Mouse (Mus musculus): ENCODE data around the gene Samd4.

Samd4 gene

GRCm38 (mm10) chr14:47066901-47067300, 184.2 kb downstream of the Samd4 start:
- no peak for DNase-seq (ENCODE audit: low read depth, low spot score)

- DNase-seq (ENCODE audit: low read depth, low spot score), result peak; percentile 30
Measured at GRCm38 (mm10) chr14:47074045-47074666, 191.5 kb downstream of the Samd4 start.

- DNase-seq (ENCODE audit: low read depth, low spot score), result no peak
Measured at GRCm38 (mm10) chr14:47075010-47075677, 192.5 kb downstream of the Samd4 start.

- DNase-seq (ENCODE audit: low read depth, low spot score), result no peak
Measured at GRCm38 (mm10) chr14:47075856-47076255, 193.2 kb downstream of the Samd4 start.

- no peak for DNase-seq (ENCODE audit: low read depth, low spot score)
Measured at GRCm38 (mm10) chr14:47076956-47077575, 194.4 kb downstream of the Samd4 start.

GRCm38 (mm10) chr14:47077576-47077970, 194.9 kb downstream of the Samd4 start:
- no peak for DNase-seq (ENCODE audit: low read depth, low spot score)

- no peak for DNase-seq (ENCODE audit: low read depth, low spot score)
Measured at GRCm38 (mm10) chr14:47079911-47080310, 197.3 kb downstream of the Samd4 start.

- no peak for DNase-seq (ENCODE audit: low read depth, low spot score)
Measured at GRCm38 (mm10) chr14:47083311-47083710, 200.7 kb downstream of the Samd4 start.

- DNase-seq (ENCODE audit: low read depth, low spot score), result no peak
Measured at GRCm38 (mm10) chr14:47083838-47084237, 201.2 kb downstream of the Samd4 start.

GRCm38 (mm10) chr14:47084686-47085085, 202.0 kb downstream of the Samd4 start:
- no peak for DNase-seq (ENCODE audit: low read depth, low spot score)

- no peak for DNase-seq (ENCODE audit: low read depth, low spot score)
Measured at GRCm38 (mm10) chr14:47086123-47086522, 203.5 kb downstream of the Samd4 start.

- peak; percentile 82 for DNase-seq (ENCODE audit: low read depth, low spot score)
Measured at GRCm38 (mm10) chr14:47086743-47087142, 204.1 kb downstream of the Samd4 start.

- peak; percentile 83 for DNase-seq (ENCODE audit: low read depth, low spot score)
Measured at GRCm38 (mm10) chr14:47087182-47087581, 204.5 kb downstream of the Samd4 start.

- DNase-seq (ENCODE audit: low read depth, low spot score), result no peak
Measured at GRCm38 (mm10) chr14:47087669-47088250, 205.1 kb downstream of the Samd4 start.

GRCm38 (mm10) chr14:47088339-47088738, 205.7 kb downstream of the Samd4 start:
- no peak for DNase-seq (ENCODE audit: low read depth, low spot score)

- no peak for DNase-seq (ENCODE audit: low read depth, low spot score)
Measured at GRCm38 (mm10) chr14:47089153-47089552, 206.5 kb downstream of the Samd4 start.

- DNase-seq (ENCODE audit: low read depth, low spot score), result no peak
Measured at GRCm38 (mm10) chr14:47091908-47092307, 209.3 kb downstream of the Samd4 start.

GRCm38 (mm10) chr14:47093355-47093792, 210.7 kb downstream of the Samd4 start:
- DNase-seq (ENCODE audit: low read depth, low spot score), result no peak

GRCm38 (mm10) chr14:47095036-47095435, 212.4 kb downstream of the Samd4 start:
- DNase-seq (ENCODE audit: low read depth, low spot score), result no peak

- DNase-seq (ENCODE audit: low read depth, low spot score), result no peak
Measured at GRCm38 (mm10) chr14:47096357-47096756, 213.7 kb downstream of the Samd4 start.

- peak; percentile 72 for DNase-seq (ENCODE audit: low read depth, low spot score)
Measured at GRCm38 (mm10) chr14:47104246-47105173, 221.9 kb downstream of the Samd4 start.

Measured in CD4-positive, CD25-positive, alpha-beta regulatory T cell, adult 2 months (primary cell).